Mouse (Mus musculus) thymus, adult 2 months (tissue): ENCODE data around the gene Pfkfb2. TPM values are rescaled to one million over a fixed set of nuclear protein-coding genes. Genes with fewer than 3 reads are reported as not detected.
"Not testable (repeated sequence)": the region's sequence is repeated elsewhere in the genome, so short reads cannot be mapped to it uniquely, and the experiment has no call there.

Source experiments
- DNase-seq: peaks from one replicate; pipeline ENCODE4 v3.0.0; 2021
- H3K27ac ChIP-seq: fragments of 200-500 bp; 2 replicates; pipeline ENCODE4 v1.5.1; 2012; ENCODE audit warnings: low read length, control low read depth; ENCODE audit not compliant: control insufficient read depth, insufficient read depth
- H3K27me3 ChIP-seq: fragments of 200-500 bp; 2 replicates; pipeline ENCODE4 v1.6.1; 2012; ENCODE audit warnings: mild to moderate bottlenecking, low read length, moderate library complexity, mixed read lengths; ENCODE audit not compliant: control insufficient read depth, insufficient read depth
- H3K36me3 ChIP-seq: fragments of 200-500 bp; 2 replicates; pipeline ENCODE4 v1.6.1; 2012; ENCODE audit warnings: mild to moderate bottlenecking, low read length, moderate library complexity; ENCODE audit not compliant: control insufficient read depth, insufficient read depth
- H3K4me1 ChIP-seq: fragments of 200-500 bp; replicated peaks from 2 replicates; pipeline ENCODE4 v1.6.1; 2012; ENCODE audit warnings: low read length; ENCODE audit not compliant: control insufficient read depth, insufficient read depth
- H3K4me3 ChIP-seq: fragments of 200-500 bp; 2 replicates; pipeline ENCODE4 v1.5.1; 2012; ENCODE audit warnings: mild to moderate bottlenecking, low read length, control low read depth, moderate library complexity; ENCODE audit not compliant: control insufficient read depth, insufficient read depth
- CTCF ChIP-seq: fragments of 200-500 bp; IDR thresholded peaks from 2 replicates; pipeline ENCODE4 v1.5.1; 2012; ENCODE audit warnings: mild to moderate bottlenecking, control low read depth, low read length, moderate library complexity, borderline replicate concordance; ENCODE audit not compliant: control insufficient read depth, poor library complexity, insufficient read depth; ENCODE audit errors: extremely low read depth
- POLR2A ChIP-seq: fragments of 200-500 bp; IDR thresholded peaks from 2 replicates; pipeline ENCODE4 v1.6.1; 2012; ENCODE audit warnings: mild to moderate bottlenecking, low read length, control low read depth, moderate library complexity; ENCODE audit not compliant: control insufficient read depth, poor library complexity, insufficient read depth; ENCODE audit errors: extremely low read depth
- WGBS: fragments of 180-500 bp; shearing (Covaris S2); methylation state at CpG from one replicate; pipeline ENCODE4 v1.1.7; 2018; 5-methylcytosine and 5-hydroxymethylcytosine counted together
- polyA plus RNA-seq: library from polyadenylated mRNA; depleted of rRNA; stranded (reverse); fragments of >200 nt; gene quantifications from 2 replicates; pipeline ENCODE4 v1.2.3, GENCODE M21; 2012

Gene Pfkfb2
- polyA plus RNA-seq, 1 experiment = 9.5 TPM

- 87% methylated on average over 6 of the region's 6 CpGs for WGBS
- no peak for DNase-seq
- TF ChIP-seq CTCF = no peak
- TF ChIP-seq POLR2A = no peak
- H3K27ac ChIP-seq = no peak overlapping the region
- no peaks in the 10 kb centered on the region for H3K36me3 ChIP-seq
- no peaks in the 10 kb centered on the region for H3K4me1 ChIP-seq
- H3K4me3 ChIP-seq = no peak overlapping the region
- no peaks in the 10 kb centered on the region for H3K27me3 ChIP-seq
These were observed 47.2 kb downstream of the Pfkfb2 start for GRCm38 (mm10) chr1:130681656-130682413.

DNA sequence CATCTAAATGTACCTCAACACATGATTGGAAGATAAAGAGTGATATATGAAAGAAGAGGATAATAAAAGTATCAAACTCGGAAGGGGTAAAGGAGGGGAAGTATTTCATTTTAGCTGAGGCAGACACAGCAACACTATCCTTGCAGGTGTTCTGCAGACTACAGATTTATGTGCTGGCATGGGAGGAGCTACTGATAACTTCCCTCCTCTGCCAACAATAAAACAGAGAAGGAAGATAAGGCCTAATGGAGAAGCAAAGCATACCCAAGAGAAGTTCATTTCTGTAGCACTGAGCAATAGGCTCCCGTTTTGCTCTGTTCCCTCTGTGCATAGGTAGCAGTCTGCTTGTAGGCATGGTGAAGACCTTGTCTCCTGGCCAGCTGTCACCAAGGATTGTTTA, 48.0 kb downstream of the Pfkfb2 start:
- no peak overlapping the region for H3K4me3 ChIP-seq
- DNase-seq = no peak
- no peak for TF ChIP-seq POLR2A
- no peak for TF ChIP-seq CTCF
- H3K27me3 ChIP-seq = no peaks in the 10 kb centered on the region
- H3K36me3 ChIP-seq = no peaks in the 10 kb centered on the region
- WGBS = 29% methylated on average over 2 of the region's 2 CpGs
- H3K4me1 ChIP-seq = no peaks in the 10 kb centered on the region
- H3K27ac ChIP-seq = no peak overlapping the region

DNA sequence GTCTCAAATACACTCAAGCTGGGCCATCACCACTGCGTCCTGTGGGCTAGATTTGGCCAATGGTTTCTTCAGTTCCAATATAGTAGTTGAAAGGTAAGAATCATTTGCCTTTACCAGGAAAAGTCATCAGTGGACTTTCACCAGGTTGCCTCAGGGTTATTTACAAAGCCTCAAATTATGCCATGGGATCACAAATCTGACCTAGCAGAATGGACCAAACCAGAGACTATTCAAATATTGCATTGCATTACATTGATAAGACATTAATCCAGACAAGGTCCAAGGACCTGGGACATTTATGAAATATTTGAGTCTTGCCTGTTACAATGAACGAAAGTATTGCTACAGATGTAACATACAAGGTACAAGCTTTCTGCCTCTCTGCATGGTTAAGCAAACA, 50.5 kb downstream of the Pfkfb2 start:
- H3K4me3 ChIP-seq = no peak overlapping the region
- 97% methylated on average over 2 of the region's 2 CpGs for WGBS
- no peaks in the 10 kb centered on the region for H3K27me3 ChIP-seq
- no peak for TF ChIP-seq POLR2A
- no peak for TF ChIP-seq CTCF
- no peak for DNase-seq
- no peak overlapping the region for H3K27ac ChIP-seq
- no peaks in the 10 kb centered on the region for H3K4me1 ChIP-seq
- no peaks in the 10 kb centered on the region for H3K36me3 ChIP-seq

DNA sequence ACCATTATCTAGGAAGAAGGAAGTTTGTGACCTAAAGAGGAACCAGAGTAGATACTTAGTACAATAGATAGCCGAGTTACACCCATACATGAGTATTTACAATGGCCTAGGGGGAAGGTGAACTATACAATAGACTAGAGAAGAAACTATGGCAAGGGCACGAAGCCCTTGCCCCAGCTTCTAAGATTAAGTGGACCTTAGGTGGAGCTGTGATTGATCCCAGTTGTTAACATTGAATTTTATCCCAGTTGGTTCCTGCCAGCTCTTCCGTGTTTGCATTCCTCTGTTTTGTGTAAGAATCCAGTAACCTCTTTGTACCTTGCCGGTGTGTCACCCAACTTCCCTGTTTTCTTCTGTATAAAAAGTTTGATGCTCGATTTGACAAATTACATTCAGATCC, 65.5 kb downstream of the Pfkfb2 start:
- H3K36me3 ChIP-seq, H3K4me3 ChIP-seq, DNase-seq, H3K27me3 ChIP-seq, H3K4me1 ChIP-seq, H3K27ac ChIP-seq: not testable (repeated sequence)
- WGBS = 87% methylated on average over 5 of the region's 5 CpGs

DNA sequence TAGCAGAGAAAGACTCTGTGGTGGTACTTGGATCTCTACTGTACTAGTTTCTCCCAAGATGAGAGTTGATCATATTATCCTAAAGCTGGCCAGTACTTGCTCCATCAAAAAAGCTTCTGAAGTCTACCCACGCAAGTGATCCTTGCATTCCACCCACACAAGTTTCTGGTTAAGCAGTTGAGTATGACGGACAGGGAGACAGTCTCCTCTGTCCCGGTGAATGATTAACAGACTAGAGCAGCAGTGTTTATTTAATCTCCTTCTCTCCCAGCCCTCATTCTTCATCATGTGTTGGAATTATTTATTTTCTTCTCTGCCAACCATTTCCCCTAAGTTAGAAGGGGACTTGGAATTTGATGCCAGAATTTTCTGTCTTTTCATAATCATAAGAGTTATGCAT, 67.6 kb downstream of the Pfkfb2 start, which contains the start of gene C4bp:
TSS of gene C4bp (minus strand) at position 179 of the 400 bp plus-strand sequence.
- no peaks in the 10 kb centered on the region for H3K27me3 ChIP-seq
- H3K27ac ChIP-seq = no peak within 1 kb of the TSS
- no peaks in the 10 kb centered on the region for H3K4me1 ChIP-seq
- H3K36me3 ChIP-seq = no peaks in the 10 kb centered on the region
- WGBS = 95% methylated on average over 3 of the region's 3 CpGs
- DNase-seq = no peak
- no peak for TF ChIP-seq CTCF
- no peak for TF ChIP-seq POLR2A
- no peak within 1 kb of the TSS for H3K4me3 ChIP-seq

- not testable (repeated sequence) for DNase-seq, H3K27ac ChIP-seq, H3K36me3 ChIP-seq, H3K27me3 ChIP-seq, H3K4me1 ChIP-seq, H3K4me3 ChIP-seq
- 74% methylated on average over 5 of the region's 5 CpGs for WGBS
These were observed 69.4 kb downstream of the Pfkfb2 start for GRCm38 (mm10) chr1:130659641-130660040.

DNA sequence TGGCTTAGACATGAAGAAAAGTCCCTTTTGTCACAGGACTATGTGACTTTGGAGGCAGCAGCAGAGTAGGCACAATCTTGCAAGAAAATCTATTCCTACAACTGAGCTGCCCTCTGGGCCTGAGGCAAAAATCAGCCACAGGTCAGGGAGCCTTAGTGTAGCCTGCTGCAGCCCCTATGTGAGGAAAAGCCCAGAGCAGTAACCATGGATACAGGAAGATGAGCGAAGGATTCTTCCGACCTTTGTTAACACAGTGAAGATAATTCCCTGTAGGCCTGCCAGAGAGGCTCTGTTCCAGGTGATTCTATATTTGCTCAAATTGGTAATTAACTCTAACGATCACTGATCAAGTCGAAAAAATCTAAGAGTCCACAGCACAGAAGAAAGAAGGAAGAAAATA, 85.0 kb downstream of the Pfkfb2 start:
- no peak overlapping the region for H3K4me3 ChIP-seq
- WGBS = 96% methylated on average over 4 of the region's 4 CpGs
- TF ChIP-seq POLR2A = no peak
- no peak for TF ChIP-seq CTCF
- no peaks in the 10 kb centered on the region for H3K36me3 ChIP-seq
- DNase-seq = no peak
- no peaks in the 10 kb centered on the region for H3K4me1 ChIP-seq
- no peak overlapping the region for H3K27ac ChIP-seq
- no peaks in the 10 kb centered on the region for H3K27me3 ChIP-seq
